Mouse (Mus musculus) liver, postnatal 0 days (tissue): ENCODE data around the gene Fam169a. TPM values are rescaled to one million over a fixed set of nuclear protein-coding genes. Genes with fewer than 3 reads are reported as not detected.

Source experiments
- ATAC-seq: fragments of 200-750 bp; cut with Nextera tagmentation; 2 replicates; pipeline ENCODE4 v1.8.0; 2017; ENCODE audit warnings: mild to moderate bottlenecking, moderate library complexity
- DNase-seq: peaks from one replicate; pipeline ENCODE4 v3.0.0-alpha.2; 2016
- H3K27ac ChIP-seq: fragments of 300-500 bp; sonication (generic); 2 replicates; pipeline ENCODE4 v1.5.1; 2014; ENCODE audit warnings: antibody characterized with exemption, moderate library complexity, mild to moderate bottlenecking, low read depth
- H3K27me3 ChIP-seq: fragments of 300-500 bp; sonication (generic); 2 replicates; pipeline ENCODE4 v1.6.1; 2014; ENCODE audit warnings: low read length, control low read depth, mixed read lengths; ENCODE audit not compliant: insufficient read depth
- H3K36me3 ChIP-seq: fragments of 300-500 bp; sonication (generic); replicated peaks from 2 replicates; pipeline ENCODE4 v1.6.1; 2014; ENCODE audit warnings: mild to moderate bottlenecking, control low read depth, low read length, moderate library complexity, mixed read lengths; ENCODE audit not compliant: insufficient read depth
- H3K4me1 ChIP-seq: fragments of 300-500 bp; sonication (generic); 2 replicates; pipeline ENCODE4 v1.6.1; 2014; ENCODE audit warnings: antibody characterized with exemption, mild to moderate bottlenecking, control low read depth; ENCODE audit not compliant: insufficient read depth
- H3K4me2 ChIP-seq: fragments of 300-500 bp; sonication (generic); 2 replicates; pipeline ENCODE4 v1.6.1; 2014; ENCODE audit warnings: low read depth, mild to moderate bottlenecking, low read length, moderate library complexity, mixed read lengths
- H3K4me3 ChIP-seq: fragments of 300-500 bp; sonication (generic); 2 replicates; pipeline ENCODE4 v1.5.1; 2014; ENCODE audit warnings: low read depth, low read length
- H3K9ac ChIP-seq: fragments of 300-500 bp; sonication (generic); replicated peaks from 2 replicates; pipeline ENCODE4 v1.6.1; 2014; ENCODE audit warnings: mild to moderate bottlenecking, moderate library complexity
- H3K9me3 ChIP-seq: fragments of 300-500 bp; sonication (generic); 2 replicates; pipeline ENCODE4 v1.6.1; 2016; ENCODE audit warnings: mild to moderate bottlenecking, control low read depth, low read length, mixed read lengths
- CTCF ChIP-seq: sonication (generic); IDR thresholded peaks from 2 replicates; pipeline ENCODE4 v1.5.1; 2016; ENCODE audit warnings: antibody characterized with exemption, low read depth
- EP300 ChIP-seq: IDR thresholded peaks from 2 replicates; pipeline ENCODE4 v1.6.1; 2016; ENCODE audit warnings: antibody characterized with exemption, low read depth, mild to moderate bottlenecking
- WGBS: fragments of 180-500 bp; shearing (Covaris S2); extraction: QIAGEN DNeasy Blood & Tissue Kit; methylation state at CpG from one replicate; pipeline ENCODE4 v1.1.7; 2014; ENCODE audit not compliant: insufficient replicate concordance; 5-methylcytosine and 5-hydroxymethylcytosine counted together
- polyA plus RNA-seq: library from polyadenylated mRNA; unstranded; fragments of >200 nt; fragmentation: Nextera tagmentation; extraction: Ambion mirVana; gene quantifications from 2 replicates; pipeline ENCODE4 v1.2.1, GENCODE M21; 2015

Gene Fam169a
- polyA plus RNA-seq, 1 experiment from 2014 or later, result 0.27 TPM

GRCm38 (mm10) chr13:97071626-97072241, 4.6 kb downstream of the Fam169a start:
- peaks cover 38% of the 10 kb centered on the region for H3K27me3 ChIP-seq
- TF ChIP-seq CTCF (no peak), EP300 (no peak)
- DNase-seq (peak; percentile 33), ATAC-seq (peak; percentile 56)
- peak overlapping the region; percentile 61 for H3K9ac ChIP-seq
- no peaks in the 10 kb centered on the region for H3K9me3 ChIP-seq
- under 1% methylated on average over 42 of the region's 76 CpGs for WGBS
- H3K4me1 ChIP-seq, result peaks cover 11% of the 10 kb centered on the region
- no peak overlapping the region for H3K27ac ChIP-seq
- peak overlapping the region; percentile 98 for H3K4me2 ChIP-seq
- H3K36me3 ChIP-seq, result no peaks in the 10 kb centered on the region
- H3K4me3 ChIP-seq, result peak overlapping the region; percentile 74

DNA sequence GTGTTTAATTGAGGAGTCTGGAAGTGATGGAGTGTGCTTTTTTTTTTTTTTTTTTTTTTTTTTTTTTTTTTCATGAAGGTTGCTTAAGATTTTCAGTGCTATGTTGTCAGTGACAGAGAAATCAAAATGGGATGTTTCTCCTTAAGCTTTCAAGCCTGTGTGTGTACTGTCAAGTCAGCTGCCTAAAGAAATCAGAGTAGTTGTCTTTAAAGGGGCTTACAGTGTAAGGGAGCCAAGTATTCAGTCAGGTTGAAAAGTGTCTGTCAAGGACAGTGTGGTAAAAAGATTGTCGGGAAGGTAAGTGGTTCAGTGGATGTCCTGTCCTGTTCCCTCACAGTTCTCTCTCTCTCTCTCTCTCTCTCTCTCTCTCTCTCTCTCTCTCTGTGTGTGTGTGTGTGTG, 6.4 kb downstream of the Fam169a start:
- DNase-seq (no peak), ATAC-seq (no peak)
- Histone ChIP-seq H3K4me3 (no peak overlapping the region), H3K27ac (no peak overlapping the region), H3K9ac (no peak overlapping the region), H3K9me3 (no peaks in the 10 kb centered on the region), H3K36me3 (no peaks in the 10 kb centered on the region), H3K27me3 (peaks cover 34% of the 10 kb centered on the region), H3K4me2 (no peak overlapping the region), H3K4me1 (peaks cover 11% of the 10 kb centered on the region)
- 46% methylated on average over 1 of the region's 1 CpGs for WGBS
- no peak for TF ChIP-seq EP300
- no peak for TF ChIP-seq CTCF

DNA sequence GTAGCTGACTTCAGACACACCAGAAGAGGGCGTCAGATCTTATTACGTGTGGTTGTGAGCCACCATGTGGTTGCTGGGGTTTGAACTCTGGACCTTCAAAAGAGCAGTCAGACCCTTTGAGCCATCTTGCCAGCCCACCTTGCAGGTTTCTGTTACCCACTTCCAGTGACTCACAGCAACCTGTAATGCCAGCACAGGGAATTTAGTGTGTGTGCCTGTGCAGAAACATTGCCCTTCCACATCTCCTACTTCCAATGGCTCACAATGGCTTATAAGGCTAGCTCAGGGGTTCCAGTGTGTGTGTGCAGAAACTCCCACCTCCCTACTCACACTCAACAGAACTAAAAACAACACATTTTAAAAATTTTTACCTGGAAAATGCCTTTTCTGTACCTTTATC, 10.5 kb downstream of the Fam169a start:
- Histone ChIP-seq H3K4me1 (no peaks in the 10 kb centered on the region), H3K36me3 (no peaks in the 10 kb centered on the region), H3K9me3 (no peaks in the 10 kb centered on the region), H3K27me3 (peaks cover 13% of the 10 kb centered on the region), H3K4me3 (no peak overlapping the region), H3K9ac (no peak overlapping the region), H3K4me2 (no peak overlapping the region), H3K27ac (no peak overlapping the region)
- no peak for TF ChIP-seq EP300
- no peak for TF ChIP-seq CTCF
- 89% methylated on average over 2 of the region's 2 CpGs for WGBS
- ATAC-seq, result no peak
- DNase-seq, result no peak

DNA sequence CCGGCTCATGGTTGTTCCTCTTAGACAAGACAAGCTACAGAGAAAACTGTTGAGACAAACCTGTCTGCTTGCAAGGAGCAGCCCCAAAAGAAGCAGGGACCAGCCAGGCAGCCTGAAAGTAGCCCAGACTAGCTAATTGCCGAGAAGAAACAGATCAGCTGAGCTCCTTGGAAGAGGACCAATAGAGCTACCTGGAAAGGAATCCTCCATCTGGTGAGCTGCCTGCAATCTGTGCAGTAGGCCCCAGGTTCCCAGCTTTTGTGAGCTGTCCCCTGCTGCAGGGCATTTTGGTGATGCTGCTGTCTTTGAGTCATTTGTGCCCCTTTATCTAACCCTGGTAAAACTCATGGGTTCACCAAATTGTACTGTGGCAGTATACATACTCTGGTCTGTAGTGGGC, 13.1 kb downstream of the Fam169a start:
- no peak overlapping the region for H3K9ac ChIP-seq
- H3K36me3 ChIP-seq, result no peaks in the 10 kb centered on the region
- H3K27me3 ChIP-seq, result no peaks in the 10 kb centered on the region
- no peaks in the 10 kb centered on the region for H3K9me3 ChIP-seq
- no peak for TF ChIP-seq CTCF
- TF ChIP-seq EP300, result no peak
- H3K4me1 ChIP-seq, result no peaks in the 10 kb centered on the region
- no peak overlapping the region for H3K4me3 ChIP-seq
- ATAC-seq (no peak), DNase-seq (no peak)
- no peak overlapping the region for H3K4me2 ChIP-seq
- H3K27ac ChIP-seq, result no peak overlapping the region
- 75% methylated on average over 2 of the region's 2 CpGs for WGBS

DNA sequence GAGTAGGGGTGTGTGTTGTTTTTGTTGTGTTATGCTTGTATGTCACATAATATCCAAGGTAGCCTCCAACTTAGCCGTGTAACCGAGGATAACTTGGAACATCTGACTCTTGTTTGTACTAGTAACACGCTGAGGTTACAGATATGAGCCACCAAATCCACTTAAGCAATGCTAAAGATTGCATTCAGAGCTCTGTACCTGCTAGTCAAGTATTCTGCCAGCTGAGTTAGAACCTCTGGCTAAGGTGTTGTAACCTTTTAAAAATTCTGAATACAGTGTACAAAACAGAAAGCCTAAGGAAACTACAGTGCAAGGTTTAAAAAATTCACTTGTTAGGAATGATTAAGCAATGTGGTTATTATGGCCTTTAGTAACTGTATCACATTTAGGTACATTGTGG, 13.5 kb downstream of the Fam169a start:
- TF ChIP-seq EP300 (no peak), CTCF (no peak)
- ATAC-seq (no peak), DNase-seq (no peak)
- Histone ChIP-seq H3K4me1 (no peaks in the 10 kb centered on the region), H3K27ac (no peak overlapping the region), H3K36me3 (no peaks in the 10 kb centered on the region), H3K9me3 (no peaks in the 10 kb centered on the region), H3K4me3 (no peak overlapping the region), H3K4me2 (no peak overlapping the region), H3K9ac (no peak overlapping the region), H3K27me3 (no peaks in the 10 kb centered on the region)
- WGBS, result 81% methylated on average over 3 of the region's 3 CpGs

- Histone ChIP-seq H3K9me3 (no peaks in the 10 kb centered on the region), H3K36me3 (no peaks in the 10 kb centered on the region), H3K9ac (no peak overlapping the region), H3K27me3 (no peaks in the 10 kb centered on the region), H3K4me3 (no peak overlapping the region), H3K27ac (no peak overlapping the region), H3K4me1 (no peaks in the 10 kb centered on the region), H3K4me2 (no peak overlapping the region)
- ATAC-seq (peak; percentile 79), DNase-seq (no peak)
- WGBS, result 88% methylated on average over 7 of the region's 7 CpGs
- TF ChIP-seq CTCF (no peak), EP300 (no peak)
These were observed 15.3 kb downstream of the Fam169a start for GRCm38 (mm10) chr13:97082432-97082831.
